Mouse (Mus musculus) kidney, adult 2 months (tissue): ENCODE measurements around the gene Fam25c. TPM values are rescaled to one million over a fixed set of nuclear protein-coding genes. Genes with fewer than 3 reads are reported as not detected.

ENCODE experiments used
- DNase-seq: peaks from one replicate; pipeline ENCODE4 v3.0.0; 2021
- H3K27ac ChIP-seq: fragments of 200-500 bp; 2 replicates; pipeline ENCODE4 v1.5.1; 2012; ENCODE audit warnings: low read depth, low read length, control low read depth, inconsistent platforms; ENCODE audit not compliant: insufficient read depth
- H3K27me3 ChIP-seq: fragments of 200-500 bp; replicated peaks from 2 replicates; pipeline ENCODE4 v1.6.1; 2012; ENCODE audit warnings: mild to moderate bottlenecking, moderate library complexity, low read length, inconsistent platforms; ENCODE audit not compliant: control insufficient read depth, insufficient read depth
- H3K36me3 ChIP-seq: fragments of 200-500 bp; 2 replicates; pipeline ENCODE4 v1.6.1; 2012; ENCODE audit warnings: mild to moderate bottlenecking, moderate library complexity, low read length, inconsistent platforms; ENCODE audit not compliant: control insufficient read depth, insufficient read depth
- H3K4me1 ChIP-seq: fragments of 200-500 bp; 2 replicates; pipeline ENCODE4 v1.6.1; 2011; ENCODE audit warnings: low read length; ENCODE audit not compliant: control insufficient read depth, insufficient read depth
- H3K4me3 ChIP-seq: fragments of 200-500 bp; 2 replicates; pipeline ENCODE4 v1.5.1; 2011; ENCODE audit warnings: mild to moderate bottlenecking, low read depth, low read length, control low read depth; ENCODE audit not compliant: insufficient read depth
- CTCF ChIP-seq: fragments of 200-500 bp; conservative IDR thresholded peaks from 2 replicates; pipeline ENCODE4 v1.5.1; 2011; ENCODE audit warnings: low read depth, mild to moderate bottlenecking, control low read depth, low read length, moderate library complexity, mixed read lengths; ENCODE audit not compliant: insufficient read depth, insufficient read length
- POLR2A ChIP-seq: fragments of 200-500 bp; IDR thresholded peaks from one replicate; pipeline ENCODE4 v1.6.1; 2011; ENCODE audit warnings: low read depth, low read length, control low read depth
- WGBS: fragments of 180-500 bp; shearing (Covaris S2); methylation state at CpG from one replicate; pipeline ENCODE4 v1.1.7; 2018; 5-methylcytosine and 5-hydroxymethylcytosine counted together
- polyA plus RNA-seq: library from polyadenylated mRNA; depleted of rRNA; stranded (reverse); fragments of >200 nt; gene quantifications from 2 replicates; pipeline ENCODE4 v1.2.3, GENCODE M21; 2012

Fam25c gene
- polyA plus RNA-seq, 1 experiment = 28.4 TPM

GRCm38 (mm10) chr14:34354456-34354855 is 777 bp downstream of the Fam25c start:
- DNase-seq = peak; percentile 86
- WGBS = 43% methylated on average over 4 of the region's 4 CpGs
- Histone ChIP-seq H3K27ac (peak overlapping the region; percentile 78; the same call in 1 of the 2 replicates), H3K27me3 (no peaks in the 10 kb centered on the region), H3K4me3 (no peak overlapping the region), H3K36me3 (no peaks in the 10 kb centered on the region), H3K4me1 (peaks cover 27% of the 10 kb centered on the region; the same call in 1 of the 2 replicates)
- no peak for TF ChIP-seq CTCF
- TF ChIP-seq POLR2A = no peak

- TF ChIP-seq CTCF (no peak), POLR2A (no peak)
- Histone ChIP-seq H3K36me3 (no peaks in the 10 kb centered on the region), H3K27ac (no peak overlapping the region), H3K27me3 (no peaks in the 10 kb centered on the region), H3K4me3 (no peak overlapping the region), H3K4me1 (peaks cover 23% of the 10 kb centered on the region; the same call in 1 of the 2 replicates)
- WGBS = 94% methylated on average over 3 of the region's 3 CpGs
- DNase-seq = no peak
Measured at GRCm38 (mm10) chr14:34353326-34353725, 1.9 kb downstream of the Fam25c start.

GRCm38 (mm10) chr14:34352523-34352922 is 2.7 kb downstream of the Fam25c start:
- no peaks in the 10 kb centered on the region for H3K27me3 ChIP-seq
- H3K27ac ChIP-seq = no peak overlapping the region
- H3K36me3 ChIP-seq = no peaks in the 10 kb centered on the region
- H3K4me3 ChIP-seq = no peak overlapping the region
- peaks cover 21% of the 10 kb centered on the region; the same call in 1 of the 2 replicates for H3K4me1 ChIP-seq
- DNase-seq = no peak
- TF ChIP-seq CTCF (no peak), POLR2A (no peak)
- 69% methylated on average over 6 of the region's 6 CpGs for WGBS

GRCm38 (mm10) chr14:34351660-34352059 is 3.6 kb downstream of the Fam25c start:
- WGBS = 68% methylated on average over 3 of the region's 3 CpGs
- H3K4me1 ChIP-seq = peaks cover 18% of the 10 kb centered on the region; the same call in 1 of the 2 replicates
- H3K27me3 ChIP-seq = no peaks in the 10 kb centered on the region
- TF ChIP-seq CTCF (no peak), POLR2A (no peak)
- no peaks in the 10 kb centered on the region for H3K36me3 ChIP-seq
- DNase-seq = peak; percentile 40
- no peak overlapping the region for H3K4me3 ChIP-seq
- no peak overlapping the region for H3K27ac ChIP-seq

- peaks cover 3% of the 10 kb centered on the region for H3K36me3 ChIP-seq
- TF ChIP-seq POLR2A = no peak
- TF ChIP-seq CTCF = no peak
- no peak overlapping the region for H3K27ac ChIP-seq
- H3K4me3 ChIP-seq = no peak overlapping the region
- 75% methylated on average over 8 of the region's 8 CpGs for WGBS
- DNase-seq = peak; percentile 40
- H3K27me3 ChIP-seq = no peaks in the 10 kb centered on the region
- H3K4me1 ChIP-seq = 0 out of 2 replicates have a peak, but pooled peaks cover 3% of the 10 kb centered on the region
Measured at GRCm38 (mm10) chr14:34349007-34349406, 6.2 kb downstream of the Fam25c start.

GRCm38 (mm10) chr14:34348301-34348700 is 6.9 kb downstream of the Fam25c start:
- no peaks in the 10 kb centered on the region for H3K27me3 ChIP-seq
- peaks cover 6% of the 10 kb centered on the region for H3K36me3 ChIP-seq
- H3K4me3 ChIP-seq = no peak overlapping the region
- H3K27ac ChIP-seq = no peak overlapping the region
- 59% methylated on average over 7 of the region's 7 CpGs for WGBS
- DNase-seq = peak; percentile 46
- H3K4me1 ChIP-seq = no peaks in the 10 kb centered on the region
- no peak for TF ChIP-seq CTCF
- no peak for TF ChIP-seq POLR2A

- Histone ChIP-seq H3K27me3 (no peaks in the 10 kb centered on the region), H3K27ac (no peak overlapping the region), H3K36me3 (peaks cover 13% of the 10 kb centered on the region), H3K4me1 (no peaks in the 10 kb centered on the region), H3K4me3 (no peak overlapping the region)
- WGBS = 90% methylated on average over 5 of the region's 5 CpGs
- no peak for TF ChIP-seq POLR2A
- TF ChIP-seq CTCF = no peak
- no peak for DNase-seq
Measured at GRCm38 (mm10) chr14:34347084-34347483, 8.1 kb downstream of the Fam25c start.
